Mouse (Mus musculus) naive thymus-derived CD4-positive, alpha-beta T cell, adult 2 months (primary cell): ENCODE measurements around the gene Olfr524.
A peak's percentile ranks its signal among the peaks of the same experiment; 100 is the strongest.

Source experiments
- DNase-seq: peaks from one replicate; pipeline ENCODE4 v3.0.0-alpha.2; 2011; ENCODE audit warnings: low read depth

The Olfr524 gene

DNA sequence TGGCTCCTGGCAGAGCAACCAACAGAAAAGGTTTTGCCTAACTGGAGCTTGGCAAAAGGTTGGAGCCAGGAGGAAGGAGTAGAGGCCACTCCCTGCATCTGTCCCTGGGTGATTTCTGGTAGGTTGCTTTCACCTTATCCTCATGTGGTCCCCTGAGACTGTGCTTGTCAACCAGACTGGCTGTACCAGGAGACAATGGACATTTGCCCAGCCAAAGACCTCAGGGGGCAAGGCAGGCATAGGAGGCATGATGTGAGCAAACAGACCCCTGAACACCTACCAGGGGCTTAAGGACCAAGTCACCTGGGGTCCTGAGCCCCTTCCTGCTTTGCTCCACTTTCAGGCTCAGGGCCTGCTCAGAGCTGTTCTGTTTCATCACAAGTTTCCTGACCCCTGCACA lies at the start of gene Olfr524:
Gene Olfr524 (minus strand): TSS at position 101 of the 400 bp plus-strand sequence.
- no peak for DNase-seq

DNA sequence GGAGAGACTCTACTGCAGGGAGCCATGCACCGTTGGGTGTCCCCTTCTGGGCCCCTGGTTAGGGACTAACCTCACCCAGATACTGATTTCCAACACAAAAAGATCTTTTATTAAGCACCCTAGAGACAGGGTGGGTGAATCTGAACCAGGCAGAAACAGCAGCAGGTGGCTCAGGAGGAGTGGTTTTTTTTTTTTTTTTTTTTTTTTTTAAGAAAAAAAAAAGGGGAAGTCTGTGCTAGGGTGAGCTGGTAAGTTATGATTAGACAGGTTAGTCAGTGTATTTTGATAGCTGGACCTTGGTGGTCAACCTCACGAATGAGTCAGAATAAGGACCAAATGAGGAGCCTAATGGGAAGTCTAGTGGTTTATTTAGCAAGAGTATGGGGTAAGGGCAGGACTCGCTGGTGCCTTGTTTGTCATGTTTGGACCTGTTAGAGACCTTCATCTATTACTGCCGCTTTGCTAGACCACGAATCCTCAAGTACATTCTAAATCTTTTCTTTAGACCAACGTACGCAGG lies 48.1 kb upstream of the Olfr524 start:
- DNase-seq, result no peak

DNA sequence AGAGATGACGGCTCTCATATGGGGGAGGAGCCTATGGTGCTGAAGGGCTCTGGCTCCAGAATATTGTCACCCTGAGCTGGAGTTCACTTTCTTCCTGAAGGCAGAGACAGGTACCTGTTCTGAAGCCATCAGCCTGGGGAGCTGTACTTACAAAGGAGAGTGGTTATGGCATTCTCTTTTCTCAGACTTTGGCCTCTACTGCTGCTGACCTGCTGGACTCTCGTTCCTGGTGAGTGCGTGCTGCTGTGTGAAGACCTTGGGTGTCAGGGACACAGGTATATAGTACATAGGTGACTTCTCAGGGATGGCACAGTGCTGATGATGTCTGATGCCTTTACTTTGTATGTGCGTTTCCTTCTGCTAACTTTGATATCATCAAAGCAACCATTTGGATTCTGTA lies 41.5 kb upstream of the Olfr524 start, which contains the start of gene 5830411N06Rik:
Gene 5830411N06Rik (plus strand): TSS at position 69 of the 400 bp plus-strand sequence.
- DNase-seq, result no peak

DNA sequence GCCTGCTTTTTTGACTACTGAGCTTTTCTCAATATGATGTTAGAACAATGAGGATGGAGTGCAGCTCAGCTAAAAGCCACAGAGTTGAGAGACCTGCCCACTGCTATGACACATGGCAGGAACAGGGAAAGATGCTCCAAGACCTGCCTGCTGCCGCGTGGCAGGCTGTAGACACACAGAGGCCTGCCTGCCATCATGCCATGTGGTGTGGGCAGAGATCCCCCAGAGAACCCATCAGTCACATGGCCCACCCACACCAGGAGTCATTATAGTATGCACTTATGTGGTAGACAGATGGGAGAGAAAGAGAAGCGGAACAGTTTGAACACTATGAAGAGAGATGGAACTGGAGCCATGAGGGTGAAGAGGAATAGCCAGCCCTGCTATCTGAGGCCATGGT lies 27.9 kb upstream of the Olfr524 start:
- no peak for DNase-seq

DNA sequence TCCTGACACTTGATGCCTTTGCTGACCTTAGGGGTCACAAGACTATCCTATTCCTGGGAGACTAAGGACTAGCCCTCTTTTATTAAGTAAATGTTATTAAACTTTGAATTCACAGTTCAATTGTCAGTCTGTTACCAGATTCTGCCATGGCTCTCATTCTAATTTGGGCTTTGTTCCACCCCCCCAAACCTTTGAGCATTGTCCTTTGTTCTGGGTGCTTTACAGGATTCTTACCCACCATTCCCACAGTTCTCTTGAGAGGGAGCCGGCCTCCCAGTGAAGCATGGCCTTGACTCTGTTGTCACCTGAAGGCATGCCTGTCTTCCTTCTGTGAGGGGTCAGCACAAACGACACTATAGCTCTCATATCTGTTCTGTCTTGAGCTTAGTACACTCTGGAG lies 25.3 kb upstream of the Olfr524 start:
- no peak for DNase-seq

DNA sequence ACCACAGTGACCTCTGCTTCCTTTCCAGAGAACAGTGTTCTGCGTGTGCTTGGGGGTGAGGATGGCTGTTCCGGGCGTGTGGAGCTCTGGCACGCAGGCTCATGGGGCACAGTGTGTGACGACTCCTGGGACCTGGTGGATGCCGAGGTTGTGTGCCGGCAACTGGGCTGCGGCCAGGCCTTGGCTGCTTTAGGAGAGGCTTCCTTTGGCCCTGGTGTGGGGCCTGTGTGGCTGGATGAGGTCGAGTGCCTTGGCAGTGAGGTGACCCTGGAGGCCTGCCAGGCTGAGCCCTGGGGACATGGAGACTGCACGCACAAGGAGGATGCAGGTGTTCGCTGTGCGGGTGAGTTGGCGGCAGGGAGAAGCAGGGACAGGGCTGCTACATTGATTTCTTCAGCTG lies 22.7 kb upstream of the Olfr524 start:
- DNase-seq, result no peak

DNA sequence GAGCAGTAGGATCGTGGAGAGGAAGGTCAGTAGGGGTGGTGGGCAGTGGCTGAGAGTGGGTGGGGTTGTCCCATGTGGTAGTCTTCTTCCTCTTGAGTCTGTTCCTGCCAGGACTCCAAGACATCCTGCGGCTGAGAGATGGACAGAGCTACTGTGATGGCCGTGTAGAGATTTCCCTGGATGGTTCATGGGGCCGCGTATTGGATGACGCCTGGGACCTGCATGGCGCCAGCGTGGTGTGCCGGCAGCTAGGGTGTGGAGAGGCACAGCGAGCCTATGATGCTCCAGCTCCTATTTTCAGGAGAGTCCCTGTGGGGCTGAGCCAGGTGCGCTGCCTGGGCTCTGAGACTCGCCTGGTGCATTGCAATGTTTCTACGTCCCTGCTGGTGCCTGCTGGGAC lies 18.4 kb upstream of the Olfr524 start:
- no peak for DNase-seq

DNA sequence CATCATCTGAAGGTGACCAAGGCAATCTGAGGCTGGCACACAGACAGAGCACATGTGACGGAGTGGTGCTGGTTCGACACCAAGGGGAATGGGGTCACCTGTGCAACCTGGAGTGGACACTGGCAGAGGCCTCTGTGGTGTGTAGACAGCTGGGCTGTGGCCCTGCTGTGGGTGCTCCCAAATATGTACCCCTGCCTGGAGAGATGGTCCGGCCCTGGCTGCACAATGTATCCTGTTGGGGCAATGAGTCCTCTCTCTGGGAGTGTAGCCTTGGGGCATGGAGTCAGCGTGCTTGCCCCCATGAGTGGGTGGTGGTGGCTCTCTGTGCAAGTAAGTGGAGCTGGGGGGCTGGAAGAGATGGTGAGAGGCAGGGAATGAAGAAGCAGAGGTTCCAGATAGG lies 14.6 kb upstream of the Olfr524 start:
- DNase-seq, result no peak

DNA sequence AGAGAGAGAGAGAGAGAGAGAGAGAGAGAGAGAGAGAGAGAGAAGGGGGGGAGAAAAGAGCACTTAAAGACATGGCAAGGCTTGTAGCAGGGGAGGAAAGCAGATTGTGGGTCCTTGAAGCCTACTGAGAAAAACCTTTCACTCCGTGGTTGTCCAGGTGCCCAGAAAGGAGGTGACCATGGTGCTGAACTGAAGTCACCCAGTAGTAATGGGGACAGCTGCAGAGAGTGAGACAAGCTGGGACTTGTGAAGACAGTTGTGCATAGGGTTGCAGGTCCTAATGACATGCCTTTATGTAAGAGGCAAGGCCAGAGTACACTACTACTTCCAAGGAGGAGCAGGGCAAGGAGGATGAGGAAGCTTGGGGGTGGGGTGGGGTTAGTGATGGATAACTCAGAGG lies 13.5 kb upstream of the Olfr524 start:
- DNase-seq, result no peak

DNA sequence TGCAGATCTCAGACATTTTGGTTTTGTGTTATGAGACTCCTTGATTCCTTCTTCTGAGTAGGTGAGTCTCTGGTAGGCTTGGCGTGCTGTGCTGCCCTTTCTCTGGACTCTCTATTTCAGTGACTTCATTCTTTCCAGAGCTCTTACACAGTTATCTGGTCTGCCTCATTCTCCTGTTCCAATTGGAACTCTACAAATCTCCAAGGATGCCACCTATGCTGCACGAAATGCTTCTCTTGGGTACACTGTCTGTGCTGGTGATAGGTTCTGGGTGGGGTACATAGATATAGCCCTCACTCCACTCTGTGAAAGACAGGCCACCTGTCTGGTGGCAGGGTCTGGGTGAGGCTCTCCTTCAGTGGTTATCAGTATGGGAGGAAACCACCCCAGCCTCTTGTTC lies 12.2 kb upstream of the Olfr524 start, which contains the start of gene Cd163l1:
Gene Cd163l1 (plus strand): TSS at position 301 of the 400 bp plus-strand sequence.
- no peak for DNase-seq

DNA sequence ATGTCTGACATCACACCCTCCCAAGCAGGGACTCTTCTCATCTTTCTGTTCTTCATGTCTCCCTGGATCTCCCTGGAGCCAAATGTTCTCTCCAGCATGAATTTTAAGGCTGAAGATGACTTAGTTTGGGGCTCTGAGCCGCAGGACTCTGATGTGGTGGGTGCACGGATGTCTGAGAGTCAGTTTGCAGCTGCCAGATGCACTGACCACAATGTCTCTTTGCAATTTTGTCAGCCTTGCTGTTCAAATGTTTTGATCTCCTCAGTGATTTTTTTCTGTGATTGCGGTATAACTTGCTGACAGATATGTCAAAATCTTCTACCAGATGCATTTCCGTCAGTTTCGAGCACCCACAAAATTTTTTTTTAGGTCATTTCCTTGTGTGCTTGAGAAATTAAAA lies 8.1 kb upstream of the Olfr524 start:
- peak; percentile 82 for DNase-seq

DNA sequence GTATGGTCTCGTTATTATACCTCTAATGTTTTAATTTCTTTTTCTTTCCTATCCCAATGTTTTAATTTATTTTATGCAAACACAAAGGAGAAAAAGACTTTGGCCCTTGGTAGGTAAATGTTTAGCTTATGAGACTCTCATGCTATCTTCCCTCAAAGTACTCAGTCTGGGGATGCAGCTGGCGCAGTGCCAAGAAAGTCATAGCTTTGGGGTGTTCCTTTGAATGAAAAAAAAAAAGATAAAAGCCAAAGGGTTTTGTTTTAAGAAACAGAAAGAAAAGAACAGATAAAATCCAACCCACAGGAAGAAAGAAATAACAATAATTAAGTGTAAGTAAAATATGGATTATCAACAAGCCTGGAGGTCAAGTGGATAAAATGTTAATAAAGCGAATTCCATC lies 2.9 kb upstream of the Olfr524 start:
- peak; percentile 79 for DNase-seq

DNA sequence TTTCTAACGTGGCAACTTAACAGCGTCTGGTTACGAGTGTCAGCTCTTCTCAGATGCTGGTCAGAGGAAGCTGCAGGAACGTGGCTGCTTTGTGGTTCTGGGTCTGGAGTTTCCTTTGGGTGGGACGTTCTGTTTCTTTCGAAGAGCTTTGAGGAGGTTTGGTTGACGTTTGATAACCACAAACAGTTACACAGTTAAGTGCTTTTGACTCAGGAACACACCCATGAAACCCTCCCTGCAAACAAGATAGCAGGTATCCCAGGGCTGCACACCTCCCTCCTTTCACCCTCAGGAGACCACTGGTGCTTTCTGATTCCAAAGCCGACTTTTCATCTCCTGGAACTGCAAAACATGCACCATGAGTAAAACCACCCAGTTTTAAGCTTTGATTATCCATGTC lies 2.4 kb upstream of the Olfr524 start:
- DNase-seq, result peak; percentile 80

DNA sequence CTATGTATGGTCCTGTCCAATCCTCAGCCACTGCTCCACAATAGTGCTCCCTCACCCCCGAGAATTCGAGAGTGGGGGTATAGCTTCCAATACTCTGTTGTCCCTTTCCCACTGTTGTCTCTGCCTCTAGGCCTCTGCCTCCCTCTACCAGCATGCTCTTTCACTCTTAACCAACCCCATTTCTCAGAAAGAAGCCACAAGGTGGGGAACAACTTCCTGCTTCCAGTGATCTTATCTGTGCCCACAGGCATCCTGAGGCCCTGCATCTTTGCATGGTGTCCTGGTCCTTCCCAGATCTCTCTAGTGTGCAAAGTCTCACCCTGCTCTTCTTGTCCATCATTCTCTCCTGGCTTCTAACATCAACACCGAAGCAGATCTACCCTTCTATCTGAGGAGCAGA lies 1.1 kb upstream of the Olfr524 start:
- peak; percentile 51 for DNase-seq

DNA sequence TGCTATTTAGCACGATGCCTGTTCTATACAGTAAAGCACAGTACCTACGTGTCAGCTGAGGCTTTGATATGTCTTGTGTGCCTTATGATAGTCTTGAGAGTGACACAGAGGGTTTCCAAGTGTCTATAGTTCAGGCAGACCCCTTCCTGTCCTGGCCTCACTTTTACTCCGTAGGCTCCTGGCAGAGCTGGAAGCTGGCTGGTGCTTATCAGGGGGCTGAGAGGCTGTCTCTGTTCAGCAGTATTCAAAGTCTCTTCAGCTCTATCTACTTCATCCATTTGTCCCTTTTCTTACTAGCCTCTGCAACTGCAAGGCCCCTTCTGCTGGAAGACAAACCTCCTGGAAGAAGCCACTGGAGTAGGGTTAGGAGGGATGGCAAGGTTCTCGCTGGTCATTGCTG lies 4.7 kb downstream of the Olfr524 start:
- no peak for DNase-seq

DNA sequence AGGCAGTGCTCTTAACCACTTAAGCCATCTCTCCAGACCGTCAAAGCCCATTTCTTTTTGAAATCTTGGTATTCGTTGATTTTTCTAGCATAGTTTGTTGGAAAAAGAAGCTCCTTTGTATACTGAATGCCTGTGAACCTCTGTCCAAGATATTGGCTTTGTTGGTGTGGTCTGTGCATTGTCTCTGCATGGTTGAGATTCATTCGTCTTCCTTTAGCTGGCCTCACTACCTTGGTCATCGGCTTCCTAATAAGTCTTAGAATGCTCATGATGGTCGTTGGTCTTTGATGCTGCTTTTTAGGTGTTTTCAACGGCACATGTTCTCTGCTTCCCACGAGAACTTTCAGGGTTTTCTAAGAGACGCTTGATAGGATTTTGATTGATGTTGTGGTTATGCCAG lies 9.8 kb downstream of the Olfr524 start:
- DNase-seq, result no peak

DNA sequence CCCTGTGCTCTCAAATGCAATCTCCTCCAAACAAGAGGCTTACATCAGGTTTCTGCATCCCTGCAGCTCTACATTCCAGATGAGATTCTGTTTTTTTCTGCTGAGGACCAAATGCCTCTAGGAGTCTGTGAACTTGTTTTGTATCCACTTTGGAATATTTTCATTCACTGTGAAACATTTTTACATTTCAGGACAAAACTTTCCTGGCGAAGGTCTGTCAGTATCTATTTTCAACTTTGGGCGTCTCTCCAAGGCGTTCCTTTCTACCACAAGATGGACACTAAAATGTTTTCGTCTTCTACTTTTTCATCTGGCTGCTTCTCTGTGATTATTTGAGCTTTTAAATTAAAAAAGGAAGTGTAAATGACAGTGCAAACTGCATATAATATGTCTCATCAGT lies 11.7 kb downstream of the Olfr524 start:
- DNase-seq, result no peak

DNA sequence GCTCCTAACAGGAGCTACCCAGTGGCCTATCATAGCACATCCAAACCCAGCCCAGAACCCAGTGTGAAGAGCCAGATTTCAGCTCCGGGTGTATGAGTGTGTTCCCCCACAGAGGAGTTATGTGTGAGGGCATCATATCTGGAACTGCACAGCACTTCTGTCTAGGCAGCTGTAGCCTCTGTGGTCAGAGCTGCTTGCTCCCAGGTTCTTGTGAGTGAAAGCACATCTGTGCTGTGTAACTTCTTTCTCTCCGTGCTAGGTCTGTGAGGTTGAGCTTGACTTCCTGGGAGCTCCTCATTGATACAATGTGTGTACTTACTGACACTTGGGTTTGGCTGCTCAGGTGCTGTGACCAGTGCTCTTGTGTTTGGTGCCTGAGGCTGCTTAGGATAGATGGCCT lies 12.9 kb downstream of the Olfr524 start:
- peak; percentile 54 for DNase-seq

DNA sequence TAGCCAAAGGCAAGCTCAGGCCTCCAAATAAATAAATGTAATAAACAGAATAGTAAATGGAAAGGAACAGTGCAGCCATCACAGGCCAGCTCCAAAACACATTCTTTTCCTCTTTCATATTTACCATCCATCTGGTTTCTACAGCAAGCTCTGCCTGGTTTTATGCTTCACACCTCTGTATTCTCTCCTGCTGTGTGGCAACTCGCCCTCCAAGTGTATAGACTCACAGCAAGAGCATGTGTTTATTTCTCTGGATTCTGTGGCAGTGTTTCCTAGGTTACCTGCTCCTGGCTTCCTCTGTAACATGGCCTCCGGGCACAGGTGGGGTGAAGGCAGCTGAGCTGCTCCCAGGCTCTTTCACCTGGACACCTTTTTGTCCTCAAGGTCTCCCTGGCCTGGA lies 13.3 kb downstream of the Olfr524 start:
- peak; percentile 22 for DNase-seq

DNA sequence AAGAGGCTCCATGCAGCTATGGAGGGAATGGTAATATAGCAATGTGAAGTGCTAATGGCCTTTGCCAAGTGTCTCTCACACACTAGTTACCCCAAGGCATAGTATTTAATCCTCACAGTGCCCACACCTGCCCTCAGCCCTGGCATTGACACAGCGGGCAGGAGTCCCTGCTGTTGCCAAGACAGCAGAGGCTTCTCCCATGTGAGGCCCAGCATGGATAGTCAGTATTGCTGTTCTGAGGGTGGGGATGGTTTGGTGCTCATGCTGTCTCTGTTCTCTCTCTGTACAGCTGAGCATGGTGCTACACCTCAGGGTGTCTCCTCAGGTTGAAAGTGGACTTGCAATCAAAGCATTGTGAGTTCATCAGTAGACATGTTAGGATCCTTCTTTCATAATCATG lies 15.3 kb downstream of the Olfr524 start:
- no peak for DNase-seq

DNA sequence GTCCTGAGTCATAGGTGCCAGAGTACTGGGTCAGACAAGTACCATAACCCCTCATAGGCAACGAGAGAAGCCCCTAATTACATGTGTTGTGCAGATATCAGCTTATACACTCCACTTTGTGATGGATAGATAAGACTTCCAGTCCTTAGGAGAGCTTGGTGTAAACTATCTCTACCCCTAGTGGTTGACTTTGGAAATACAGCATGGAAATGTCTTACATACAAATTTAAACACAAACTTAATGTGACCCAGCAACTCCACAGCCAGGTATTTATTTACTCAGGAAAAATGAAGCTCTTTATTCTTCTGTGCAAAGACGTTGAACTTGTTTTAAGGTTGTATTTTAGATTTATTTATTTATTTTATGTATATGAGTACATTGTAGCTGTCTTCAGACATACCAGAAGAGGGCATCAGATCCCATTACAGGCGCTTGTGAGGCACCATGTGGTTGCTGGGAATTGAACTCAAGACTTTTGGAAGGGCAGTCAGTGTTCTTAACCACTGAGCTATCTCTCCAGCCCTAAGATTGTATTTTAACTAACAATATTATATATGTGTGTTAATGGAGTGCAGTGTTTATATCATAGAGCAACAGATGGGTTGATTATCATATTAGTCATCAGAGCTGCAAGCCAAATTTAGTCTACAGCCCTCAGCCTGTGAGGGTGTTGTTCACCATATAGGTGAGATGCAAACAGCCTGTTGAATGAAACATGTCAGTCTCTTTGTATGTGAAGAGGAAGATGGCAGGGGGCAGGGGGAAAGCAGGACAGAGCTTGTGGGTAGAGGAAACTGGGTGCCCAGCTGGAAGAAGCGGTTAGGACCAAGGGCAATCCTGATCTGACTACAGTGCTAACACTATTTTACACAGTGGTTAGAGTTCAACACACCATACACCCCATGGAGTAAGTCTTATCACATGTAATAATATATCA lies 17.1 kb downstream of the Olfr524 start:
- peak; percentile 83 for DNase-seq

DNA sequence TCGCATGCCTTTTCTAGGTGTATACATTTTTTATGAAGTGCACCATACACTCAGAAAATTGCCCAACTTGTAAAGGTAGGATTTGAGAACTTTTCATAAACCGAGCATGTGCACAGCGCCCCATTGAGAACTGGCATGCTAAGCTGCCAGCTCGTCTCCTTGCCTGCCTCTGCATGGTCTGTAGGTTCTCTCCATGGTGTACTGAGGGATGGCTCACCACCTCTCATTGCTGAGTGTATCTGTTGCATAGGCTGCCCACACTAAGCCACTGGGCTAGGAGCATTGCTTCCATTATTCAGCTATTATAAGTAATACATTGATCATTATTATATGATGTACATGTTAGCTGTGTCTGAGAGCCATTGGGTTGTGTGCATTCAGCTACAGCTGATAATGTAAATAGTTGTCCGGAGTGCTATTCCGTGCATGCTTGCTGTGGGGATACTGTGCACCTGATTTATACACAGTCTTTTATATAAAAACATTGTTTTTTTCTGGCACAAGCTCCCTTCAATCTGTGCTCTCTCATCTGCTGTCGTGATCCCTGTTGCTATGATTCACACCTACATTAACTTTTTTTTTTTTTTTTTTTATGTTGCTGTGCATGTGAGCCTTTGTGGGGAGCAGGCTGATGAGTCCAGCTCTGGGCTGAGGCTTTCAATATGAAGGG lies 17.9 kb downstream of the Olfr524 start:
- DNase-seq, result peak; percentile 11
